Mouse (Mus musculus) spleen, postnatal 10 days (tissue): Measurements from ENCODE around the gene Otof.
A peak's percentile ranks its signal among the peaks of the same experiment; 100 is the strongest.

ENCODE experiments used
- DNase-seq, 2 experiments: peaks; one replicate each; pipeline ENCODE4 v3.0.0; 2021 to 2022; ENCODE audit warnings: low spot score in 2 of 2

Otof gene

DNA sequence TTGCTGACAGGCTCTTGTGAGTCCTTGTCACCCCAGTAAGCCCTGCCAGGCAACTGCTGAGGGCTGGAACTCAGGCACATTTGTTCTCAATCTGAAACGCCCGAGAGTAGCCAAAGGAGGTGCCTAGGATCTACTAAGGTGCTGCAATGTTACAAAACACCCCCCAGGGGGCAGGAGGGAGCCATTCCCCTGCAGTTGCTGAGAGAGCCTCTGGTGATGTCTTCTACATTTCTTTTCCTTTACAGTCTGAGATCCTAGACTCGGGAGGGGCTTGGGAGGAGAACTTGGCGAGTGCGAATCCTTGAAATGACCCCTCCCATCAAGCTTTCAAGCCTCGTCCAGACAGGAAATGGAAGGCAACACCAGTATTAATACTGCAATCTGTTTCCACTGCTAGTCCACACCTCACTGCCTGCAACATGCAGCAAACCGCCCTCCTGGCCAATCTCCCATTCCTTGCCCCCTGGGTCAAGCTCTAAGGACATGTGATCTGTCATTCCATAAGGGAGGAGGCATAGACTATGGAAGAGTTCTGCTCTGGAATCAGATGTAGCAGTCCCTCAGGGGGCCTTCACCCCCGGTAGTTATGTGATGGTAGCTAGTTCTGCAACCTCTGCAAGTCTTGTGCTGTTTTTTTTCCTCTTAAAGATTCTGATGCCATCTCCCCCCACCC lies 38.0 kb downstream of the Otof start:
- peak; percentile 8 to 57 for DNase-seq

DNA sequence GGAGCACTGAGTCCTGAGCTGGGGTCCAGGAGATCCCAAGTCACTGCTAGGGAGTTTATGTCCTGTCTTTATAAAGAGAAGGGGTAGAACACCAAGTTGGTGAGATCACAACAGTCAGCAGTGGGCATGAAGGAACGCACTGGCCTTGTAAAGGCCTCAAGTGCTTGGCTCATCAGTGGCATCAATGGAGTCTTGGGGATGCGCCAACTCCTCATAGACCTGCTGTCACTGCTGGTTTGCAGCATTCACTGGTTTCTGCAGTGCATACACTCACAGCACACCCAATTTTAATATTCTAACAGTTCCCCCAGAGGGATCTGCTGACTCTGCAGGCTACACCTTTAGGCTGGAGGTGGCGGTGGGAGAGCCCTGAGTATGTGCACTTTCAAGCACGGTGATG lies 38.6 kb downstream of the Otof start:
- no peak for DNase-seq

DNA sequence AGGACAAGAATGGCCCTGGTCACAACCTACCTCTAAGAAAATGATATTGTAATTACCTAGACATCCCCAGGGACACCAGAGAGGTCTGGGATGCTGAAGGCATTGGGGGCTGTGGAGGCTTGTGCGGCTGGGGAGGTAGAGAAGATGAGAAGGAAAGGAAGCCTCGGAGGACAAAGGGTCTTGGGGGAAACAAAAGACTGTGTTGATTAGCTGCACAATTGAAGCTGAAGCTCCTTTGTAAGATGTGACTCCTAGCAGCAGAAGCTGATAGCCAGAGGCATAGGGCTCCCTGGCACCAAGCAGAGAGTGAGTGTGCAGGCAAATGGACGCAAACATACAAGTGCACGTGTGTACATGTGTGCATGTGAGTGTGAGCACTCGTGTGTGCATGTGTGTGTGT lies 45.1 kb downstream of the Otof start:
- no peak for DNase-seq

DNA sequence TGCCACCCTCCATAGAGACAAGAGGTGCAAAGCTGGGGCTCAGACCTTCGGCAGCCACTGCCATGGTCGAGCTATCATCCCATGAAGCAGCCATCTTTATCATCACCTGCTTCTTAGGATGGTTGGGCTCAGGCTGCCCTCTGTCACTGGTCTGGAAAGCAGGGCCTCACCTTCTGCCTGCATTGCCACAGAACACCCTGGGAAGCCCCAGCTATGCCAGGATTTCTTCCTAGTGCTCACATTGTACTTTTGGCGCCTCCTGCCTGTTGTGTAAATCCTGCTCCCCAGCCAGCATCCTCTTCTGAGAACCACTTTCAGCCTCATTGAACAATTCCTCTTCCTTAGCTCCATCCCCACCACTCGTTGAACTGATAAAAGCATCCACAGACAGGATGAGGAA lies 45.9 kb downstream of the Otof start:
- DNase-seq = no peak

DNA sequence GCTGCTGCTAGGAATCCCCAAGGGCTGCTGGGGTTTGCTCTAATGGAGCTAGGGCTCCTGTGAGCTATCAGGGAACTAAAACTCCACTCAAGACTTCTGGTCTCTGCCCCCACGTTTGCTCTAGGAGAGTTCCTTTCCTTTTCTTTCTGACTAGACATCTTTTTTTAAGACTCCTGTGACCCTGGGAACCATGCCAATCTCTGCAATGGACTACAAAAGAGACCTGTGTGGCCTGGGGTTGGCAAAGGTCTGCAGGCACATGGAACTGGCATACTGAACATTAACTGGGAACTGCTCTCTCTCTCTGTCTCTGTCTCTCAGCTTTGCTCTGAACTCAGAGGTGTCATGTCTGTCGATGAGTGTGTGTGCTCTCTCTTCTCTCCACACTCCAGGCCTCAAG lies 46.4 kb downstream of the Otof start:
- no peak for DNase-seq

DNA sequence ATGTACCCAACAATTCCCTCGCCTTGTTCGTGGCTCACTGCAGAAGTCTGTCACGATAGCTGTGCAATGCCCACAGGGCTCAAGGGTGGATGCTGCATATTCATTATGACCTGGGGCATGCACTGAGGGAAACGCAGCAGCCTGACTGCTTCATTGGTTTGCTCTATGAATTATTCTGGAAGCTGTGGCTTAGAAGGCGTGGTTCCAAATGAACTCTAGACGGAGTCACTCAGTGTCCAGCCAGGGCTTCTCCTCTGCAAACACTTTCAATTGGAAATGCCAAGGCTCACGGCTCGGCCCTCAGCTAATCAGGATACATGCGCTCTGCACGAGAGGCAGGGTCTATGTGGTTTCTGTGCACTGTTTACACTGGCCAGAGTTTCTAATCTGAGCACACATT lies 50.2 kb downstream of the Otof start:
- DNase-seq = no peak

DNA sequence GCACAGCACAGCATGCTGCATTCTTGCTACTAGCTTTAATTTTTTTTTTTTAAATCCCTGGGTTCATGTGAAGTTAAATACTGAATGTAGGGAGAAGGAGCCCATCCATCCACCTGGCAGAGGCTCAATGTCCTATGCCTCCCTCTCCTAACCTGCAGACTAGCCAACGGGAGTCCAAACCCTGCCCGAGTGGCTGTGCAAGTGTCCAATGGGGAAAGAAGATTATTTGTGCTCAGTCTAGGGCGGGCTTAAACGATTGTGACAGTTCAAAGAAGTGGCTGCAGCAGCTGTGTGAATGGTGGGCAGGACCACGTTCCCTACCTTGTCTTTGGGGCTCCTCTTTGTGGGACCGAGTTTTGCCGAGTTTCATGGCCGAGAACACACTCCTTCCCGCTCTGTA lies 54.9 kb downstream of the Otof start:
- DNase-seq = no peak

DNA sequence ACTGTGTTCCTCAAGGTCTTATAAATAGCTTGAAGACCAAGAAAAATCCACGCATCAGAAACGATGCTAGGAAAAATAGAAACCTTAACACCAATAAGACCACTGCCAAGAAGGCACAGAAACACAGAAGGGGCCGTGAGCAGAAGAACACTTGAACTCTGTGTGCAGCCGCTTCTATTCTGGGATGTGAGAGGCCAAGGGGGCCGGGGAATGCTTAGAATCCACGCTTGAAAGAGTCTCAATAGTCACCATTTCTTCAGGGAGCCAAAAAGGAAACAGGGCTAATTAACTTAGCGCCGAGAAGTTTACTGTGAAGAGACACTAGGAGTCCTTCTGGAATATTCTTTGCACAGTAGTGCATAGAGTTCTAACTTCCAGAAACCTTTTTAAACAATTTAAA lies 60.6 kb downstream of the Otof start:
- no peak for DNase-seq

DNA sequence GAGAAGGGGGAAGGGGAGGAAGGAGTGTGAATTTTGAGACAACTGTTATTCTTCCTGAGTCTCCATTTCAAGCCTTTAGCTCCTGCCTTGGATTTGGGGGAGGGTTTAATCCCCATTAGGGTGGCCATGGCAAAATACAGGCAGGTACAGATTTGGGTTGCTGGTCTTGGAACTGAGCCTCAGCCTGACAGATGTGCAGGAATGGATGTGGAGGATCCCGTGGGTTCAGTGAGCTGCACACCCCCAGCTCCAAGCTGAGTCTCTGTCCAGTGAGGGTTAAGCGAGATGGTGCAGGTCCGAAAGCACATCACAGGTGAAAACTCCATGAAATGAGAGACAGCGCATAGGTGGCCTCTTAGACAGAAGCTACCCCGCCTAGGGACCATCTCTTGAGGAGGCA lies 61.2 kb downstream of the Otof start:
- DNase-seq = no peak

DNA sequence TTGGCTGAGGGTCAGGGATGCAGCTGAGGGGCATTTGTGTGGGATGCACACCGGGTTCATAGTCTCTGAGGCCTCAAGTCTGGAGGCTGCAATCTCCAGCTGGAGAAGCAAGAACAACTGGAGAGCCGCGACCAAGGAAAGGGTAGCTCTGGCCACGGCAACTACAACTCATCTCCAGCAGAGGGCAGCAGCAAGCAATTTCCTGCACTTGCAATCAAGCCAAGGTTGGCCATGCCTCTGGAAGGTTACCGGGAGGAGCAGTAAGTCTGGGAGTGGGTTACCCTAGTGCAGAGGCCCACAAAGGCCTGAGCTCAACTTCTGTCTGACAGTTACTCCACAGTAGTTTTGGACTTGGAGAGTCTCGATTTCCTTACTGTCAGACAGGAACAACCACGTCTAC lies 70.3 kb downstream of the Otof start:
- DNase-seq = peak; percentile 49 to 76

DNA sequence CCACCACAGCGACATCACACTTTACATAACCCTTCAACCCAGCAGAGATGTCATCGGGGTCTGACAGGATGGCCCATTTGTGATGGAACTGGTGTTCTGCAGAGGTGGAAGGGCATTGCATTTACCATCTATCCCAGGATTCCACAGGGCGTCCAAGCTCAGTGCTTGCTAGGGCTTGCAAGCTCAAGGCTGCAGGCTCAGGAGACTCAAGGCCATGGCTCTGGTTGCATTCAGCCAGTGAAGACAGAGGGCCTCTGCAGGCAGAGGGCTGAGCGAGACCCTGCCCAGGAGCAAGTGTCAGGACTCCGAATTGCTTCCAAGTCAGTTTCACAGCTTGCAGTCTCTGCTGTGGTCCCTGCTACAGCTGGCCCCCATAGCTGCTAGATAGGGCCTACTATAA lies 71.9 kb downstream of the Otof start:
- no peak for DNase-seq

DNA sequence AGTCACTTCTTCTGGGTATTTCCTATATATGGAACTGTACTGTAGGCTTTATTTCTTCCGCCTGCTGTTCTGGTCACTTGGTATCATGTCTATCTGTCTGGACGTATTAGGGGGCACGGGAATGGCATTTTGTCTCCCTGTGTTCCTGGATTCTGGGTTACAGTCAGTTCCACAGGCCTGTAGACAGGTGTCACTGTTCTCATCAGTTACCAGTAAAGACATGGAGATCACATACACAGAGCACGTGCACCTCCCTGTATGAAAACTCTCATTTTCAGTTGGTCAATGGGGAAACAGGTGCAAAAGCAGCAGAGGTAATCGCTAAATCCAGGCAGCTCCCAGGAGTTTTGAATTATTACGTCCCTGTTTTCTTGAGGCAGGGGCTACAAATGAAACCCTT lies 74.0 kb downstream of the Otof start:
- no peak for DNase-seq

DNA sequence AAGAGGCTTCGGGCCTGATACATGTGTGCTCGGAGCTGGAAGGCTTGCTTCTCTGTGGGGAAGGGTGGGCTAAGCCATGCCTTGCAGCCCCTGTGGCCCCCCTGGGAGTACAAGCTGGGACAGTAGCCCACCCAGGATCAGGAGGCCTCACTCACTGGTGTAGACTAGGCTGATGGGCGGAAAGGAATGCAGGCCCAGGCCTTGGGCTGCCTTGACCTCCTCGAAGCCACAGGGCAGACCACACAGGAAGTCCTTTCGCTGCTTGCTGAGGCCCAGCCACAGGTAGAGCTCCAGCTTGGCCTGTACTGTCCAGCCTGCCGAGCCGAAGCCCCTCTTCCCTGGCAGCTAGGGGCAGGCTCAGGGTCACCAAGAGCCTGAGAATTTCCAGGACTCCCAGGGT lies 78.9 kb downstream of the Otof start:
- no peak for DNase-seq

DNA sequence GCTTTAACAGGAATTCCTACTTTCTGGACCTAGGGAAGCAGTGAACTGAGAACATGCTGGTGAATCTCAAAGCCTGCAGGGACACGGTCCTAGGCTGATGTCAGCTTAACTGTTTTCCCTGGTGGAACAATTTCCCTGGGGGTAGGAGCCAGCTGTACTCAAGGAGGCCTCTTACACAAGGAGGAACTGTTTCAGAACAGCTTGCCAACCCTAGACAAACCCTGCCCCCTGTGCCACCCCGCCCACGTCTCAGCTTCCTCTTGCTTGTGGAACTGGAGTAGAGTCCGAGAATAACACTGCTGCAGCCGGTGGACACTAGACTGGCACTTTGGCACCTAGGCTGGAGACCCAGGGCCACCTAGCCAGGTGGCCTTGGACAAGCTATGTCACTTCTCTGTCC lies 92.3 kb downstream of the Otof start:
- DNase-seq = peak in 1 of 2 experiments; percentile 48

DNA sequence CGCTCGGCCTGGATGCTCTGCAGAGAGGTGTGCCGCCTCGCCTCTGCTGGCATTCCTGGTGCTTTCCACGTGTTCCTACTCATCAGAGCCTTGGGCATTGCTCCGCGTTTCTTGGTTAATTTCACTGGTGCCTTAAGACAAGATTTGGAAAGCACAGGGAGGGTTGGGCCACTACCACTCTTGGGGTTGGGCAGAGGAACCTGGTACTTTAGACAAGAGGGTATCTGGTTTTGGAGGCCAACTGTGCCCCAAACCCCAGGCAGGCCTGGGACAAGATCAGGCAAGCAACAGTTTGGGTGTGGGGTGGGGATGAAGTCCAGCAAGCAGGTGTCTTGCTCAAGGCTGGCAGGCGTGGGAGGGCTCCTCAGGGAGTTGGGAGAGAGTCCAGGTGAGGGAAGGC lies 94.3 kb downstream of the Otof start:
- no peak for DNase-seq

DNA sequence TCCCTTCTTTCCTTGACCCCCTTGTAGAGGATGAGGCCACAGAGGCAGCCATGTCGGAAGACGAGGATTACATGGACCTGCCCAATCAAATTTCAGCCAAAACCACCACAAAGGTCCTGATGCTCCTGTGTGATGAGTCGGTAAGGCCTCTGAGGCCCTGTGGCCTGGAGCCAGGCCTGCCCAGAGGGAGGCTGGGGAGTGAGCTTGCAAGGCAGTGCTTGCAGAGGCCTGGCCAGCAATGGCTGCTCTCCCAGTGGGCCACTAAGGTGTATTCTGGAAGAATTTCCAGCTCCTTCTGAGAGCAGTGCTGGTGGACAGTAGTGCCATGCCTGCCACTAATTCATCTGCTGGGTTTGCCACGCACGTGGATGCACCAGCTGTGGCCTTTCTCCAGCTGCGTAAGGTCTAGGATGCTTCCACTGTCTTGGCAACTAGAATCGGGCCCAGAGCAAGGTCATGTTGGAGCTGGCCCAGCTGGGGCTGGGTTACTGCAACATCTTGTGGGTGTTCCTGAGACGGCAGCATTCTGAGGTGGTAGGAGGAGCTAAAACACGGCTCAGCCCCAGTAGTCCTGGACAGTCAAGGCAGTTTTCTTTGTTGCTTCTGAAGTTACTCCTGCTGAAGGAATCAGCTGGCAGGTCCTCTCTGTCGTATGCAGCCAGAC lies 103.2 kb downstream of the Otof start:
- no peak for DNase-seq

DNA sequence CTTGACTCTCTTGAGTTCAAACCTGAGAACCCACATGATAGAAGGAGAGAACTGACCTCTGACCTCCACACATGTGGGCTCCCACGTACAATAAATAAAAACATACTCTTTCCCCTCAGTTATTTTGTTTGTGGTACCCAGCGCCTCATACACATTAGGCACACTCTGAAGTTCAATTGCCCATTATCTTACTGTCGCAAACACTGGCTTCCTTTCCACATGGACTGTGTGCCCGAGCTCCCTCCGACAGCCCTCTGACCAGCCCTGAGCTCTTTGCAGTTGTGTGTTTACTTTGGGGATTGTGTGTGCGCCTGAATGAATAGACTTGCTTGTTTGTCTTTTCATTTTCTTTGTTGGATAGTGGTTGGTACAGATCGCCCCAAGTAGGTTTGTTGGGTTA lies 105.1 kb downstream of the Otof start:
- no peak for DNase-seq

DNA sequence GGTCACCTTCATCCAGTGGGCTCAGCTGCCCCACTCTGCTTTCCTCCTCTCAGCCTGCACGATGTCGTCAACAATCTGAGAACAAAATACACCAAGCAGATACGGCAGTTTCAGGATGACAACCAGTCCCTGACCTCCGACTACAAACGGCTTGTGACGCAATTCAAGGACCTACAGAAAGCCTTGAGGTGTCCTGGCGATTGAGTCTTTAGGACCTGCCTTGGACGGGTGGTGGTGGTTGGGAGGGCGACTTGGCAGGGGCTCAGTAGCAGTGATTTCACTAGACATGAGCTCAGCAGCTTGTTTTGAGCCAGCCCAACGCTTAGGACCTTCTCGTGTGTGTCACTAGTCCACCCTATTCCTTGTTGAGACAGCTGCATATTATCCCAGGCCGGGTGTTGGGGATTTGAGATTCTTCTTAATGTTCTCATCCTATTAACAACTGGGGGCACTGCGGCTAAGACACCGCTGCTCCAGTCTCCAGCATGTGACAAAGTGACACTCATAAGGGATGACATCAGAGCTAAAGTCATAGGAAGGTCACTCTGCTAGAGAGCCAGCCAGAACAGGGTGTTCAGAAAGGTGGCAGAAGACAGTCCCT lies 106.1 kb downstream of the Otof start:
- DNase-seq = no peak

DNA sequence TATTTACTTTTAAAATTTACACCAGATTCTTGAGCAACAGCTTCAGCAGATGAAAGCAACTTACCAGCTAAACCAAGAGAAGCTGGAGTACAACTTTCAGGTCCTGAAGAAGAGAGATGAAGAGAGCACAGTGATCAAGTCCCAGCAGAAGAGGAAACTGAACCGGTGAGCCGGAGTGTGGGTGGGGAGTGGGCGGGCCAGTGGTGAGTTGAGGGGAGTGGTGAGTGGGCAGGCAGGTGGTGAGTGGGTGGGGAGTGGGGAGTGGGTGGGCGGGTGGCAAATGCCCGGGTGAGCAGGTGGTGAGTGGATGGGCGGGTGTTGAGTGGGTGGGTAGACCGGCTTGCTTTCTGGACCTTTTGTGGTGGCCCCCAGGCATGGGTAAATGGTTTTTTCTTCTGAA lies 106.6 kb downstream of the Otof start:
- DNase-seq = no peak

DNA sequence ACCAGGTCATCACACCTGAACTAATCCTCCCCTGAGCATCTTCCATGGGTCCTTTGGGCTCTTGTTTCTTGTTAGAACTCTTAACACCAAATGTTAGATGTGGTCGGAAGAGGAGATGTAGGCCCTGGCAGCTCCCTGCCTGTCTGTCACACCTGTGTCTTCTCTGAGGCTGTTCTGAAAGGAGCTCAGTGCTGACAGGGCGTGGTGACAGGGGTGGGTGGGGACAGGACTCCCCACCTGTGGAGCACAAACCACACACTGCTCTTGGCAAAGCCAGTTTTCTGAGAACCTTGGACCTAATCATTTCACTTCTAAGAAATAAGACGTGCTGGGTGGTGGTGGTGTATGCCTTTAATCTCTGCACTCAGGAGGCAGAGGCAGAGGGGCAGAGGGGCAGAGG lies 108.1 kb downstream of the Otof start:
- DNase-seq = no peak

DNA sequence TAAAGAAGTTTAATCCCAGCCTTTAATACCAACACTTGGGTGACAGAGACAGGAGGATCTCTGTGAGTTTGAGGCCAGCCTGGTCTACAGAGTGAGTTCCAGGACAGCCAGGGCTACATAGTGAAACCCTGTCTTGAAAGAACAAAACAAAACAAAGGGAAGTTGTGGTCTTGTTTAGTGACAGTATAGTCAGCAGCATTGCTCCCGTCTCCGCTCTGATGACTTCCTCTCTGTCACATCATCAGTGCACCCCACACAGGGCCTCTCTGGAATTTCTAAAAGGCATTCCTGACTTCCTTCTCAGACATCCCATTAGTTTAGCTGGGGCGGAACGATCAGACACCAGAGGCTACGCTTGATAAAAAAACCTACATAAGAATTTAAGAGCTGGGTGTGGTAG lies 117.8 kb downstream of the Otof start:
- DNase-seq = no peak

DNA sequence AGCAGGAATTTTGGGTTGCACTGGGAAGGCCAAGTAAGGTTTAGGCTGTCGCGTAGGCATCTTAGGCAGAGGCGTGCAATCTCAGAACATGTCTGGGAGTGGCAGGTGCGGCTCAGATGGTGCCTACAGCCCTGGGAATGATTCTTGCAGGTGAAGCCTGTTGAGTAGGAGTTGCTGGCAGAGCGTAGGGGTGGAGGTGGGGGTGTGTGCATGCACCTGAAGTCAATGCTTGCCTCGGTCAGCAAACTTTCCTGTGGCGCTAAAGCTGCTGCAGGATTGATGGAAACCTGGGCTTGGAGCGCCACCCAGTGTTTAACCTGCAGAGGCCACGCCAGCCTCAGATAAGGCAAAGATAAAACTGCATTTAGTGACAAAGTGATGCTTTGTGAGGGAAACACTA lies 118.6 kb downstream of the Otof start:
- DNase-seq = peak; percentile 23 to 69

DNA sequence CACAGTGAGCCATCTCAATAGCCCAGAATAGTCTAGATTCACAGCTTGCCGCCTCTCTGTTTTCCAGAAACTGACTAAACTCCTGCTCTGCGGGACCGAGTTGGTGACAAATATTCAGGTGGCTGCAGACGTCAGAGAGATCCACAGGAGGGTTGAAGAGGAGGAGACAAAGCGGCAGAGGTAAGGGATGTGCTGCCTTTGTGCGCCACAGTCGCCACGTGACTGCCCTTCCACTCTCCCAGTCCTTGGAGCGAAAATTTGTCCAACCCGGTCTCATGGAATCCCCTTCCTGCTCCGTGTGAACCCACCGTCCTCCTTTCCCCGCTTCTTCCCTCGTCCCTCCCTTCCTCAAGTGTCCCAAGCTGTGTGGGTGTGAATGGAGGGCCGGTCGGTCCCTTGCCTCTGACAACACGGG lies 119.1 kb downstream of the Otof start:
- DNase-seq = no peak
